Mouse (Mus musculus) left cerebral cortex, postnatal 36 days (tissue): ENCODE results near the gene Zfp541. TPM values are rescaled to one million over a fixed set of nuclear protein-coding genes. Genes with fewer than 3 reads are reported as not detected.

Experiments
- DNase-seq, 2 experiments: peaks; one replicate each; pipeline ENCODE4 v3.0.0; 2021 to 2022; ENCODE audit warnings: low spot score in 2 of 2, mixed read lengths in 1 of 2
- intact Hi-C: fragments of 180-260 bp; cut with DNase I; formaldehyde crosslinking; loops from one replicate; pipeline ENCODE4 v1.15.1; 2025
- total RNA-seq, 2 experiments: library from RNA; stranded (reverse); gene quantifications; 2 replicates each; pipeline ENCODE4 v1.2.3; 2021

Zfp541 gene
- total RNA-seq, 2 experiments from 2014 or later: 0.64 to 0.88 TPM

- peak; percentile 40 to 42 for DNase-seq
- intact Hi-C loops: no loop called here
These were observed 5.0 kb upstream of the Zfp541 start for GRCm38 (mm10) chr7:16056459-16057135.

DNA sequence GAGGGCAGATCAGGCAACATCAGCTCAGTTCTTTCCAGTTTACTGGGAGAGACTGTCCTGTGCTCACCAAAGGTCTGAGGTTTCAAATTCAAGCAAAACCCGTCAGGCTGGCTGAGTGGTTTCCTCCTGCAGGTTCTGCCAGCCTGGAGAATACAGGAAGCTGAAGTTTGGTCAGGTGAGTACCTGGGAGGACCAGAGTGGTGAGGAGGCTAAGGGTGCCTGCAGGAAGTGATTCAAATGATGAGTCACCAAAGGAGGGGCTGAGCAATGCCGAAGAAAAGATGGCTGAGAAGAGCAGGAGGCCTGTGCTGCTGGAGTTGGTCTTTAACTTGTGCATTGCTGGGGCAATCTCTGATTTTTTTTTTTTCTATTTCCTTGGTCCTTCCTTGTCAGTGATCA is 4.5 kb upstream of the Zfp541 start:
- intact Hi-C loops: no loop called here

GRCm38 (mm10) chr7:16062099-16062420 is 446 bp downstream of the Zfp541 start:
- no peak for DNase-seq
- intact Hi-C loops: no loop called here

More for the DNA sequence above, 4.5 kb upstream of the Zfp541 start:
- no peak for DNase-seq

DNA sequence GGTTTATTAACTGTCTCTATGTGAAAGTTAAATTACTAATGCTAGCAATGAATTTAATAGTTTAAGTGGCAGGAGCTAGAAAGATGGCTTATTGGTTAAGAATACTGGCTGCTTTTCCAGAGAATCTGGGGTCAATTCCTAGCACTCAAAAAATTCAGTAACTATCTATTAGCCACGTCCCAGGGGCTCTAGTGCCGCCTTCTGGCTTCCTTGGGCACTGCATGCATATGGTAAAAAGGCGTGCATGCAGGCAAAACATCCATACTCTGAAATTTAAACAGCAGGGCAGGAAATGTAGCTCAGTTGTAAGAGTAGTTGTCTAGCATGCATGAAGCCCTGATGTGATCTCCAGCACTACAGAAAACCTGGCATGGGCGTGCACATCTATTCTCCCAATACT is 1.9 kb downstream of the Zfp541 start:
- intact Hi-C loops: no loop called here
- DNase-seq: no peak

DNA sequence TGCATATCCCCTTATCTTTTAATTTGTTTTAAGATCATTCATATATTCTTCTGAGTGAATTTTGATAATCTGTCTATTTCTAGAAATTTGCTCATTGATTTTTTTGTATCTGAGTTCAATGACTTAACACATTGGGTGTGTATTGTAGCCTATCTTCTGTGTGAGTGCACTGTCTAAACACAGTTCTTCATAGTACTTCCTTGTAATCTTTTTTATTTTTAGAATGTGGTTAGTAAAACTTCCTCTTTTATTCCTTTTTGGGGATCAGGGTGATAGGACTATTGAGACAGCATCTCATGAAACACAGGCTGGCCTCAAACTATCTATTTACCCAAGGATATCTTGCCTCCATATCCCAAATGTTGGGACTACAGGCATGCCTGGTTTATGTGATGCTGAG is 9.2 kb downstream of the Zfp541 start:
- intact Hi-C loops: no loop called here
- no peak for DNase-seq

DNA sequence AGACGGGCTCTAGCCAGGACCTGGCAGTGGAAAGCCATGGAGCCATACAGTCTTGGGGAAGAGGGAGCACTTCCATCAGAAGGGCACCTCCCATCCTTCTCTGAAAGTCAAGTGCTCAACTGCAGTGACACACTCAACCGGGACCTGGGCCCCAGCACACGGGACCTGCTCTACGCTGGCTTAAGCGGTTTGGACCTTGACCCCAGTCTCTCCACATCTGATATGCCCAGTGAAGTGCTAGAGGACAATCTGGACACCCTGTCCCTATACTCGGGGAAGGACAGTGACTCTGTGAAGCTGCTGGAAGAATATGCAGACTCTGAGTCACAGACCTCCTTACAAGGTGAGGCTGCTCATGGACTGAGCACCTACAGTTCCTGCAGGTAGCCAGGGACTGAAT is 10.3 kb downstream of the Zfp541 start:
- DNase-seq: no peak
- intact Hi-C loops: no loop called here

DNA sequence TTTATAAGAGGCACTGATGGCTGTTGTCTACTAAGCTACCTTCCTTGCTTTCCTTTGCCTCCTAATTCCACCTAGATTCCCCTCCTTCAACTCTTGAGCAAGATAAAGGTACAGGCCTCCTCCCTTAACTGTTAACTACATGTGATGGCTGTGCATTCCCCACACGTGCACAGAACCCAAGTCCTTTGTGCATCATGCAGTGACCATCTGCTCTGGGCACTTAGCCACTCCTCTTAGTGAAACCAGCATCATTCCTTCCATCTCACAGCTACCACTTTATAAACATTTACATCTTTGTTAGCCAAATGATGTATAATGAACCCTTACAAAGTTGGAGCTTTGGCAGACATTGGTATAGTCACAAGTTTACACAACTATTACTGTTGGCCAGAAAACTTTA is 18.3 kb downstream of the Zfp541 start:
- intact Hi-C loops: no loop called here
- no peak for DNase-seq

- DNase-seq: no peak
- intact Hi-C loops: no loop called here
These were observed 19.0 kb downstream of the Zfp541 start for GRCm38 (mm10) chr7:16080581-16080980.

- intact Hi-C loops: no loop called here
- no peak for DNase-seq
These were observed 21.7 kb downstream of the Zfp541 start for GRCm38 (mm10) chr7:16083361-16083760.

DNA sequence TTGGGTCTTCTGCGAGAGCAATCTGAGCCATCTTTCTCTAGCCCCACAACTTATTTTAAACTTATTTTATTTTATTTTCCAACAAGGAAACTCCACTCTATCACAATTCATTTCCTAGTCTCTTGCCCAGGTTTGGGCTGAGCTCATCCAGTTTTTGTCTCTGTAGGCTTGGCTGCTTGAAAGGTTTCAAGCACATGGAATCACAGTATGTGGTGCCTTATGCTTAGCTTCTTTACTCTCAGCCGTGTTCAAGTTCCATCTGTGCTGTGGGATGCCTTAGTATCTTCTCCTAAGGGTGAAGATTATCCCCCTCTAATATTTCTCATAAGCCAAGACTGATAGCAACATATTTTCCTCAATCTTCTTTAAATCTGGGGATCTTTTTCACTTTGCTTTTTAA is 26.0 kb downstream of the Zfp541 start:
- no peak for DNase-seq
- intact Hi-C loops: no loop called here

DNA sequence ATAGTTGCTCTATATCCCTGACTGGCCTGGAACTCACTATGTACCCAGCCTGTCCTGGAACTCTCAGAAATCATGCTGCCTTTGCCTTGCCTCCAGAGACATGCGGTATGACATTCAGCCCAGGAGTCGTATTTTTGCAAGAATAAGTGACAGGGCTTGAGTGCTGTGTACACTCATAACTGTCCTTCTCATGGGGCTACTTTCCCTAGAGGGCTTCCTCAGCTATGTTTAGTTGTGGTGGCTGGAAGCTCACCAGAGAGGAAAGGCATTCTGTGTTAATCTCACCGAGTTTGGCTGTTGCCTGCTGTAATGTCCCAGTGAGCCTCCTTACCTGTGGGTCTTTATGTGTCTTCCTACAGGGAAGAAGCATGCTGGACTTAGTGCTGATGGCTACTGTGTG is 33.0 kb downstream of the Zfp541 start:
- no peak for DNase-seq
- intact Hi-C loops: no loop called here

DNA sequence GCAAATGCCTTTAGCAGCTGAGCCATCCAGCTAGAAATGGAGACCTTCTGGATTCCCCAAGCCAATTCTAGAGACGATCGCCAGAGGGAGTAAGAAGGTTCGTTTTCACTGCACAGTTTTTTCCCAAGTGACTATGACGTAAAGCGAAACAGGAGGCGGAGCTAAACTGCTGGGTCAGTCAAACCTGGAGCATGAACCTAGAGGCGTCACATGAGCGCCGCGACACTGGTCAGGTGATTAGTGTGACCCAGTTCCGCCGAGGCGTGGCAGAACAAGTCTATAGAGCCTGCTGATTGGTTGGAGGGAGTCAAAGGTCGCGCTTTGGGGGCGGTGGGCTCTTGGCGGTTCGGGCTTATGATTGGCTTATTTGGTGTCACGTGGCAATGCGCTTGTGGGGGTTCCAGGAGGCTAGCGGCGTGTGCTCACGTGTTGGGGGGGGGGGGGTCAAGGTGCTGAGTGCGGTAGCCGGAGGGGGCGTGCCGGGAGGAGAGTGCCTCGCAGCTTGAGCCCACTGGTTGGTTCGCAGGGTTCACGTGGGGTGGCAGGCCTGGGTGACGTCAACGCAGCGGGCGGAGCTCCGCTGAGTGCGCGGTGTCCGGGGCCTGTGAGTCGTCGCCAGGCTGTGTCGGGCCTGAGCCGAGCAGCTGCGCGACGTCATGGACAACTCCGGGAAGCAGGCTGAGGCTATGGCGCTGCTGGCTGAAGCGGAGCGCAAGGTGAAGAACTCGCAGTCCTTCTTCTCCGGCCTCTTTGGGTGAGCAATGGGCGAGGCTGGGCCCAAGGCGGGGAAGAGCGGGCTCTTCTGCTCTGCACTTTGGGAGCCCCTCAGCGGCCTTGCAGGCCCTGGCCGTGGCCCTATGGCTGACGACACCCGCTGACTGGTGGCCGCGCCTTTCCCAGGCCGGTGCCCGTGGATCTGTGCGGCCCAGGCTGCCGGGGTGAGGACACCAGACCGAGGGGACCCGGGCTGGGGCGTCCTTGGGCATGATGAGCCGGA is 36.7 kb downstream of the Zfp541 start, which contains the start of gene Napa:
Napa (plus strand) TSS at position 438 of the 997 bp plus-strand sequence.
- peak; percentile 98 to 99 for DNase-seq
- intact Hi-C loops: loop anchor here (2.0 to 5.0 kb wide), 3 partner anchors 20 to 46 kb away; partner anchors contain the start of gene Kptn

- intact Hi-C loops: loop anchor here (2.0 to 5.0 kb wide), 4 partner anchors 19 to 48 kb away; partner anchors contain the start of gene Kptn
These were observed 38.3 kb downstream of the Zfp541 start for GRCm38 (mm10) chr7:16099901-16100300.

GRCm38 (mm10) chr7:16101081-16101480 is 39.5 kb downstream of the Zfp541 start:
- no peak for DNase-seq
- intact Hi-C loops: loop anchor here (5.0 kb wide), 1 partner anchor 46 kb away; no protein-coding TSS in a partner anchor

More at GRCm38 (mm10) chr7:16099901-16100300, 38.3 kb downstream of the Zfp541 start:
- DNase-seq: no peak

- no peak for DNase-seq
- intact Hi-C loops: loop anchor here (5.0 kb wide), 1 partner anchor 45 kb away; no protein-coding TSS in a partner anchor
These were observed 40.3 kb downstream of the Zfp541 start for GRCm38 (mm10) chr7:16101726-16102475.

DNA sequence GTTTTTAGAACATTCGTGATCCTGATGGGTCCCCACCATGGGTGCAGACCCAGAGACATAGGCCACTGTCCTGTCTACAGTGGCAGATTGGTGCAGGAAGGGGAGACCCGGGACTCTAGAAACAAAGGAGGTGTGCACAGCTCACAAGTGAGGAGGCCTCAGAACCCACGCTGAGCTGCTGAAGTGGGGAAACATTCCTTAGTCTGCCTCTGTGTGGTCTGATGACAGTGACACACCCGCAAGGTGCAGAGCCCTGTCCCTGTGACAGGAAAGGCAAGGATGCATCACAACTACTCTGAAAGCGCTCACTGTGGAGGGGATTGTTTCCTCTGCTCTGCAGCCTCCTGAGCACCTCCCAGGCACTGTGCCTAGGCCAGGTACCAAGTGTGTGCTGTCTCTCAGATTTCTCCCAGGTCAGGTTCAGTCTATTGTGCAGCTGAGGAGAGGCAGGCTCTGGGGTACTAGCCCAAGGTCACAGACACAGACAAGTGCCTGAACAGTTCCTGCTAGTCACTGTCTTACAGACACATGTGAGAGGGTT is 41.1 kb downstream of the Zfp541 start:
- no peak for DNase-seq
- intact Hi-C loops: loop anchor here (5.0 kb wide), 1 partner anchor 45 kb away; no protein-coding TSS in a partner anchor

DNA sequence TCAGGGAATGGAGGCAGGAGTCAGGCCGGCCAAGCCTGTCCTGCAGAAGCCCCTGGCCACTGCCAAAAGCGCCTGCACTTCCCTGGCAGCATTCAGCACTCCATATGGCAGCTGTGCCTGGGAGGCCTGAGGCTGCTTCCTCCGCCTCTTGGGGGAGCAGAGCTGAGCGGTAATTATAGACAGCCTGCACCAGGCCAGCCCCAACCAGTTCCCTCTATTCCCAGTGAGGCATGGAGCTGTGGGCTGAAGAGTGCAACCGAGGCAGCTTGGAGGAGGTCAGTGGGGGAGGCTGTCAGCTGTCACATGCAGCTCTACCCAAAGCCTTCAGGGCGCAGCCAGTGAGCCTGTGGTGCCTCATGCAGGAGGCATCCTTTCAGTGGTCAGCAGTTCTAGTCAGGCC is 42.1 kb downstream of the Zfp541 start:
- DNase-seq: peak; percentile 83 to 88
- intact Hi-C loops: loop anchor here (5.0 kb wide), 1 partner anchor 44 kb away; no protein-coding TSS in a partner anchor

DNA sequence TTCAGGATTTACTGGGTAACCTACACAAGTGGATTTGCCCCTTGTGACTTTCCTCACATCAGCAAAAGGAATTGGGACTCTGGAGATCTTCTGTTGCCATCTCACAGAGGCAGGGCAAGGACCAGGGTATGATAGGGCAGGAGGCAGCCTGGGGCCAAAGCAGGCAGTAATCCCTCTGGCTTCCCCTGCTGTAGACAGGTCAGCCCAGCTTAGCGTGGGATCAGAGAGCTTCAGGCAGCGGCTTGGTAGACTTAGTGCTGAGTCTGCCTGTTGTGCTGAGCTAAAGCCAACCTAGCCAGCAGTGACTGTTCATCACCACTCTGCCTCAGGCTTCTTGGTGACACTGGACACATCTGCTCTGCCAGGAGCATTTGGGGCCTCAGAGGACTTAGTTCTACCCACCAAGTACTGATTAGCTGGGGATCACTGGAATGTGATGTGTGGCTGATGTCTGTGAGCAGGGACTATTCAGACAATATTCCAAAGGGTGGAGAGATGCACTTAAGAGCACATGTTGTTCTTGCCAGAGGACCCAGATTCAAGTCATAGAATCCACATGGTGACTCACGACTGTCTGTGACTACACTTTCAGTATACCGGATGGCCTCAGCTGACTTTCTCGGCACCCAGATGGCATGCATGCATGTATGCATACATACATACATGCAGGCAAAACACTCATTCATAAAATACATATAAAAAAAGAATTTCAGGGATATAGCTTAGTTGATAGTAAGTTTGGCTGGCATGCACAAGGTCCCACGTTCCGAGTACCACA is 43.2 kb downstream of the Zfp541 start:
- intact Hi-C loops: loop anchor here (5.0 kb wide), 1 partner anchor 43 kb away; no protein-coding TSS in a partner anchor
- DNase-seq: no peak
